7 mouse cellular contexts compared by ENCODE assay signal in genomic region chr10:62506019-62506556, GRCm38 (mm10). TPM values are rescaled to one million over a fixed set of nuclear protein-coding genes. Genes with fewer than 3 reads are reported as not detected.
DNase-seq lines count a peak whose midpoint lies in the region; ATAC-seq and TF ChIP-seq lines count a peak whose summit lies in the region.

No protein-coding gene starts in this region.

- WGBS in liver, embryonic 14.5 days (ENCODE audit: insufficient replicate concordance): 17% methylated on average over 17 of the region's 17 CpGs
- 85% methylated on average over 17 of the region's 17 CpGs for WGBS in hindbrain, embryonic 11.5 days

- no peaks in the 10 kb centered on the region for H3K9me3 ChIP-seq in liver, embryonic 14.5 days (ENCODE audit: control insufficient read depth, low read length)
- no peaks in the 10 kb centered on the region for H3K9me3 ChIP-seq in hindbrain, embryonic 11.5 days (ENCODE audit: control insufficient read depth, low read length)

- peak; percentile 45 for ATAC-seq in liver, embryonic 14.5 days (ENCODE audit: insufficient read depth)
- ATAC-seq in hindbrain, embryonic 11.5 days (ENCODE audit: low FRiP score): no peak

- peak; percentile 44; the same call in 1 of the 2 replicates for TF ChIP-seq EP300 in liver, embryonic 14.5 days (IDR thresholded peaks at IDR 0.05; ENCODE audit: low read depth)

- peak overlapping the region; percentile 68 for H3K9ac ChIP-seq in liver, embryonic 14.5 days (replicated peaks)
- no peak overlapping the region for H3K9ac ChIP-seq in hindbrain, embryonic 11.5 days (ENCODE audit: low read depth, low read length)

- TF ChIP-seq CTCF in liver, embryonic 14.5 days (IDR thresholded peaks at IDR 0.05; ENCODE audit: low read depth): no peak

- H3K4me1 ChIP-seq in liver, embryonic 14.5 days (replicated peaks; ENCODE audit: control insufficient read depth in 2 of 2, insufficient read depth in 2 of 2, low read length in 1 of 2): peaks cover 50 to 58% of the 10 kb centered on the region in 2 experiments
- no peaks in the 10 kb centered on the region for H3K4me1 ChIP-seq in hindbrain, embryonic 11.5 days (replicated peaks; ENCODE audit: control insufficient read depth, insufficient read depth, low read length)

- H3K4me3 ChIP-seq in liver, embryonic 14.5 days (ENCODE audit: insufficient read depth in 1 of 2, low read depth in 2 of 2, low read length in 2 of 2): peak overlapping the region; percentile 18 to 54
- no peak overlapping the region for H3K4me3 ChIP-seq in hindbrain, embryonic 11.5 days (ENCODE audit: low read depth, low read length)

- H3K27me3 ChIP-seq in liver, embryonic 14.5 days (ENCODE audit: control insufficient read depth, insufficient read depth, low read length): no peaks in the 10 kb centered on the region
- H3K27me3 ChIP-seq in hindbrain, embryonic 11.5 days (ENCODE audit: control insufficient read depth, insufficient read depth, low read length): no peaks in the 10 kb centered on the region

- H3K27ac ChIP-seq in liver, embryonic 14.5 days: peak overlapping the region; percentile 87
- H3K27ac ChIP-seq in hindbrain, embryonic 11.5 days (ENCODE audit: low read depth, low read length): no peak overlapping the region

- peak; percentile 69 to 71 for DNase-seq in B cell, adult 2 months
- peak; percentile 85 for DNase-seq in MEL-GATA-1-ER (ENCODE audit: extremely low read depth, low read depth)
- DNase-seq in liver, embryonic 14.5 days (ENCODE audit: low read depth in 3 of 3, low spot score in 3 of 3): peak in 1 of 3 experiments; percentile 63
- peak; percentile 45 for DNase-seq in skeletal muscle tissue, adult 2 months (ENCODE audit: low read depth, low spot score)
- no peak for DNase-seq in hindbrain, embryonic 11.5 days (ENCODE audit: low spot score)
- no peak for DNase-seq in urinary bladder, adult 18-20 months (ENCODE audit: low spot score in 2 of 2)
- DNase-seq in urinary bladder, adult 2 months (ENCODE audit: low spot score): no peak

- peak overlapping the region; percentile 81 for H3K4me2 ChIP-seq in liver, embryonic 14.5 days (ENCODE audit: low read depth)
- no peak overlapping the region for H3K4me2 ChIP-seq in hindbrain, embryonic 11.5 days (replicated peaks; ENCODE audit: low read depth, low read length)

- no peaks in the 10 kb centered on the region for H3K36me3 ChIP-seq in liver, embryonic 14.5 days (replicated peaks; ENCODE audit: control insufficient read depth, insufficient read depth, low read depth)
- no peaks in the 10 kb centered on the region for H3K36me3 ChIP-seq in hindbrain, embryonic 11.5 days (ENCODE audit: control insufficient read depth, insufficient read depth, low read length)

RNA-seq across cellular contexts. Expression of gene Vps26a, which starts 19.5 kb away (rescaled TPM):
- polyA plus RNA-seq in liver, embryonic 14.5 days (2012; rRNA removed): 9.1 and 14.7 TPM in 2 replicates
- polyA plus RNA-seq in liver, embryonic 14.5 days (2014; fragmentation: Nextera tagmentation; extraction: Ambion mirVana): 40.6 and 42.8 TPM in 2 replicates
- 91.4 and 109 TPM in 2 replicates for polyA plus RNA-seq in hindbrain, embryonic 11.5 days (2014; fragmentation: Nextera tagmentation; extraction: Ambion mirVana)
- 49.9 and 50.6 TPM in 2 replicates for polyA plus RNA-seq in urinary bladder, adult 2 months (2012; rRNA removed)

RNA-seq across cellular contexts. Expression of gene Srgn, which starts 21.2 kb away (rescaled TPM):
- 23.3 and 23.7 TPM in 2 replicates for polyA plus RNA-seq in liver, embryonic 14.5 days (2012; rRNA removed)
- 73.2 and 82.6 TPM in 2 replicates for polyA plus RNA-seq in liver, embryonic 14.5 days (2014; fragmentation: Nextera tagmentation; extraction: Ambion mirVana)
- polyA plus RNA-seq in hindbrain, embryonic 11.5 days (2014; fragmentation: Nextera tagmentation; extraction: Ambion mirVana): 4.3 and 5.8 TPM in 2 replicates
- 20.3 and 24.9 TPM in 2 replicates for polyA plus RNA-seq in urinary bladder, adult 2 months (2012; rRNA removed)

RNA-seq across cellular contexts. Expression of gene Supv3l1, which starts 56.5 kb away (rescaled TPM):
- 12.6 and 16.4 TPM in 2 replicates for polyA plus RNA-seq in liver, embryonic 14.5 days (2012; rRNA removed)
- 13.5 and 14.4 TPM in 2 replicates for polyA plus RNA-seq in liver, embryonic 14.5 days (2014; fragmentation: Nextera tagmentation; extraction: Ambion mirVana)
- polyA plus RNA-seq in hindbrain, embryonic 11.5 days (2014; fragmentation: Nextera tagmentation; extraction: Ambion mirVana): 27.4 and 33.2 TPM in 2 replicates
- polyA plus RNA-seq in urinary bladder, adult 2 months (2012; rRNA removed): 20.0 and 21.3 TPM in 2 replicates

RNA-seq across cellular contexts. Expression of gene 4930507D05Rik, which starts 56.8 kb away (rescaled TPM):
- polyA plus RNA-seq in liver, embryonic 14.5 days (2012; rRNA removed): 0.11 TPM in 2 replicates
- polyA plus RNA-seq in liver, embryonic 14.5 days (2014; fragmentation: Nextera tagmentation; extraction: Ambion mirVana): 0.25 TPM in 1 of 2 replicates, not detected in the other
- 0.95 and 1.2 TPM in 2 replicates for polyA plus RNA-seq in hindbrain, embryonic 11.5 days (2014; fragmentation: Nextera tagmentation; extraction: Ambion mirVana)
- 0.06 and 0.08 TPM in 2 replicates for polyA plus RNA-seq in urinary bladder, adult 2 months (2012; rRNA removed)

Comparison
In these comparisons a context has a peak if more than half of its experiments do, and no peak if none do; other contexts are left out.
1. DNase-seq: peak in B cell, adult 2 months (2 of 2), MEL-GATA-1-ER (single experiment) and skeletal muscle tissue, adult 2 months (single experiment); none in hindbrain, embryonic 11.5 days (single experiment), urinary bladder, adult 18-20 months (0 of 2) and urinary bladder, adult 2 months (single experiment).